Mouse (Mus musculus) inflammation-experienced regulatory T-cells, adult 16 weeks (primary cell): ENCODE results near the gene Mettl8. TPM values are rescaled to one million over a fixed set of nuclear protein-coding genes. Genes with fewer than 3 reads are reported as not detected.

Experiments used
- polyA plus RNA-seq: library from polyadenylated mRNA; unstranded; fragments of 100-300 nt; shearing (Covaris generic); gene quantifications from one replicate; pipeline ENCODE4 v1.2.1, GENCODE M21; 2017

Mettl8 gene
- 28.3 TPM for polyA plus RNA-seq

GRCm38 (mm10) chr2:71055300-71056114 is at the start of gene Mettl8, which contains the start of gene Dcaf17:
Gene Mettl8 (minus strand): TSS chr2:71055583.
Gene Dcaf17 (plus strand): TSS chr2:71055328.

Other genes starting within 250 kb of the Mettl8 start
- 22.5 TPM for gene Tlk1, start 229.9 kb downstream of the Mettl8 start, polyA plus RNA-seq
- 61.1 TPM for gene Dcaf17, start 255 bp downstream of the Mettl8 start, polyA plus RNA-seq
- 0.35 TPM for gene Cybrd1, start 62.3 kb upstream of the Mettl8 start, polyA plus RNA-seq
- gene Dync1i2, start 156.1 kb upstream of the Mettl8 start, polyA plus RNA-seq = 40.2 TPM